Mouse (Mus musculus) embryo, embryonic 11.5 days (tissue): Measurements from ENCODE around the gene Dstyk.

Experiments
- DNase-seq: peaks from one replicate; pipeline ENCODE4 v3.0.0-alpha.2; 2012; ENCODE audit warnings: low read depth, low spot score

The Dstyk gene

GRCm38 (mm10) chr1:132417319-132418251, at the start of gene Dstyk:
Dstyk (plus strand) TSS chr1:132417555.
- peak; percentile 84 for DNase-seq

GRCm38 (mm10) chr1:132367692-132368506, 49.5 kb upstream of the Dstyk start:
- peak; percentile 75 for DNase-seq

DNA sequence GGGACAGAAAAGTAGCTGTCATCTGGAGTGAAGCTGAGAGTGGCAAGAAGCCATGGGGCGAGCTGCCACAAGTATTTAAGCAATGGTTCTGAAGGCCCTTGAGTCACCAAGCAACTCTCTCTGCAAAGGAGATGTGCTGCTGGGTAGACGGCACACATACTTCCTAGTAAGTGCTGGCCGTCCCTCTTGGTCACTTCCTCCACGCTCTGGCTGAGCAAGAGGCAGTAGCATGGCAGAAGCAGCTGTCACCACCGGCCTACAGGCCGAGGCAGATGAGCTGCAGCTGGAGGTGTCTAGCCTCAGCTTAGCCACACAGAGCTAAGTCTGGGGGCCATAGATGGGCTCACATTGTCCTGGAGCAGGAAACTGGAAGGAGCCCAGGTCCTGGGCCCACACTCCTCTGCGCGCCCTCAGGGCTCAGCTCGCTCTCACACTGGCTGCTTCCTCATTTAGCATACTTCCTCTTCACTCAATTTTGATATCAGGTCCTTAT, 46.6 kb upstream of the Dstyk start:
- DNase-seq = no peak

DNA sequence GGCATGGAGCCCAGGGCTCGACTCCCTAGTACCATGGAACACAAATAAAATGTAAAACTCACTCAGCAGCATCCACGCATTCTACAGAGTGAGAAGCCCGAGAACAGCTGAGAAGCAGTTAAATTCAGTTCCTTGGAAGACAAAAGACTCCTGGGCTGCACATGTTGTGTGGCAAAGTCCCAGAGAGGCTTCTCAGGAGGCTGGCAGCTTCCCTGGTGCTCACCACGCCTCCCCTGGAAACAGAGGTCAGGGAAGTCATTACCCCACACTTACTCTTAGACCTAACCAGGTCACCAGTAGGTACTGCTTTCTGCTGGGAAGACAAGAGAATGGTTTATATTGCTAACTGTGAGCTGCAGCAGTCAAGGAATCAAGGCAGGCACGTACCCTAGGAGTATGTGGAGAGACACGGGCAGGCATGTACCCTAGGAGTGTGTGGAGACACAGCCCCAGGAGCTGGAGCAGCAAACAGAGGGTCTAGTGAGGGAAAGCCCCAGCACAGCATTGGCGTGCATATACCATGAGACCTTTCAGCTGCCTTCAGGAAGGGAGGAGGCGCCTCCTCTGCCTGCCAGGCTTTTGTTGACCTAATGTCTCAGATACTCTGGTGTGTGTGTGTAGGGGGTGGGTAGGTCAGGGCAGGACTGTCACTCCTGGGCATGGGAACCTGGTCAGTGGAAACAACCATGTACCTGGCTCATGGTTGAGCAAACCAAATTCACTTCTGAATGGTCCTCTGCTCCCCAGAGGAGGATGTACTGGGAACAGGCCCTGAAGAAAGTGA, 45.9 kb upstream of the Dstyk start:
- no peak for DNase-seq

DNA sequence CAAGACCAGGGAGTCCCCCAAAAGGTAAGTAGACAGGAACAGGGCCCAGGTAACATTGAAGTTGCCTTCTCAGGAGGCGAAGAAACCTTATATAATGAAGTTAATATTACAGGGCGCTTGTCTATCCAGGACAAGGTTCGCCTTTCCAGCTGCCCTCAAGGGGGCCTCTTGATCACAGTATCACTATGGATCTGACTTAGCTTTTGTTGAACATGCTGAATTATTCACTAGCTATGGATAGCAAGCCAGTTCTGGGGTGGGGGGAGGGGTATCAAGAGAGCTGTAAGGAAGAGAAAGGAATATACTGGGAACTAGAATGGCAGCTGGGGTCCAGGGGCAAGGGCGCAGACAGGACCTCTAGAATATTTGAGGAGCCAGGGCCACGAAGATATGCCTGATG, 45.0 kb upstream of the Dstyk start:
- DNase-seq = no peak

DNA sequence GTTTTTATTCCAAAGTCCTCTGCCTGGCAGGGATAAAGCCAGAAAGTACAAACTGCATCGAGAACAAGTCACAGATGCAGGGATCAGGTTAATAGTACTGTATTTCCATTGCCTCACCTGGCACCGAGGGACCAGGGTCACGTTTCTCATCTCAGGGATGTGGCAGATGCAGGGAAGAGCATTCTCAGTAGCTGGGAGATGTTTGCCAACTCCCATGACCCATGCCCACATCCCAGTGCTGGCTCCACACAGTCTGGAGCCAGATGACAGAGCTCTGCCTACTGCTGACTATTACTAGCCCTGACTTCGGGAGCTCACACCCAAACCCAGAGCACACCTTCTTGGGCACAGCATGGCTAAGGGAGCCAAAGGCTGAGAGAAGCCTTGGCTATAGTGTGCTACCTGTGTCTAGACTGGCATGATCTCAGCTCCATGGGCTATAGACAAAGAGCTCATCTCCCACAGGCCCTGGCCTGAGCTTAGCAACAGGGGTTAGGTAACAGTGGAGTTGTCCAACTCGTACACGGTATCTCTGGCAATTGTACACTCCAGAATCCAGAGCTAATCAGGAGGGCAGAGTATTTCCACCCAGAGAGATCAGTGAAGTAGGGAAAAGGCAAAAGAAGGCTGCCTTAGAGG, 44.3 kb upstream of the Dstyk start:
- DNase-seq = no peak

DNA sequence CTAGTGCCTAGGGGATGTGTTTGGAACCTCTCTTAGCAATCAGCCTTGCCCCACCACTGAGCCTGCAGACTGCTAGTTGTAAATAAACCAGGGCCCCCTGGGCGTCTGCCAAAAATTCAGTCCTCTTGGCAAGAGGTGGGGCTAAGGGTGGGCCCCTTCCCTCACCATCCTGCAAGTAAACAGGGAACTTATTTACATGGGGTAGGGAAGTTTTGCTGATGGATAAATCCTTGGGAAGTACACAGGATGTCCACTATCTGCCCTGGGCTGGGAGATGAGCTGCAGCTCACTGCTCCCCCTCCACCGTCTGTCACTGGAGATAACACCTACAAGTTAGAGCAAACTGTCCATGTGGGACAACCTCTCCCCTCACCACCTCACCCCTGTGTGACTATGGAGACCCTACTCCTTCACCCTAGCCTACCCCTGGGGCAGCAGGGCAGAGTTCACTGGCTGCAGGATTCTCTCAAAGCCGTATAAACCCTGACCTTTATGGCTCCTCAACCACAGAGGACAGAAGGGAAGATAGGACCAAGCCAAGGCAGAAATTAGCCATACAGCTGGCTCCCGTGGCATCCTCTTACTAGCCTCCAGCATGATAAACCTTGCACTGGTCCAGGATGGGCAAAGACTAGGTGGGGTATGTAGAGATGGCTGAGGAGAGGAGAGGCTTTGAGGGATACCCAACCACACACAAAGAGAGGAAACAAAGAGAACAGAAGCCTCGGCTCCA, 43.0 kb upstream of the Dstyk start:
- no peak for DNase-seq

DNA sequence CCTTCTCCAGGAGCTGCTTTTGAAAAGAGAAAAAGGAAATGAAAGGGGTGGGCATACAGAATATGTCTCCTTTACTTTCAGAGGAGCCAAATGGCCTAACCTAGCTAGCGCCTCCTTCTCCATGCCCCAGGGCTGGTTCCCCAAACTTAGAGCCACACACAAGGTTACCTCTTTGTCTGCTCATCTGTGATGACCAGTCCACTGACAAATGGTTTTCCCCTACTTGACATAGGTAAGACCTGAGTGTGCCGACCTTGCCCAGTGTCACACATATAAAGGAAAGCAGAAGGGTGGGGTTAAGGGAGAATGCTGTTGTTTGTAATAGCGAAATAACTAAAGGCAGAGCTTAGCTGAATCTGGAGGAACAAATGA, 42.5 kb upstream of the Dstyk start:
- no peak for DNase-seq

- DNase-seq = no peak
Measured at GRCm38 (mm10) chr1:132375256-132375655, 42.1 kb upstream of the Dstyk start.

GRCm38 (mm10) chr1:132376211-132377054, 40.9 kb upstream of the Dstyk start:
- DNase-seq = no peak

DNA sequence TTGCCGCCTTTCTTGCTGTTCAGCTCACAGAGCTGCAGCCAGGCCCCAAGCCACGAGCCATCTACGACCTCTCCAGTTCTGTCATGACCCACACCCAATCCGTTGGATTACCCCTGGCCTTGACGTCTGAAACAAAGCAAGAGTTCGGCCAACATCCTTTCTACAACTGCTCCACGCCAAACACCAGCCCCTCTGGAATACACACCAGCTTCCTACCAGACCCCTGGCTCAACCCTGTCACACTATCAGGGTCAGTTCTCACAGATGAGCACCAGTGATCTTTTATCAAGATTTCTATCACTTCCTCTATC, 40.3 kb upstream of the Dstyk start:
- DNase-seq = no peak

DNA sequence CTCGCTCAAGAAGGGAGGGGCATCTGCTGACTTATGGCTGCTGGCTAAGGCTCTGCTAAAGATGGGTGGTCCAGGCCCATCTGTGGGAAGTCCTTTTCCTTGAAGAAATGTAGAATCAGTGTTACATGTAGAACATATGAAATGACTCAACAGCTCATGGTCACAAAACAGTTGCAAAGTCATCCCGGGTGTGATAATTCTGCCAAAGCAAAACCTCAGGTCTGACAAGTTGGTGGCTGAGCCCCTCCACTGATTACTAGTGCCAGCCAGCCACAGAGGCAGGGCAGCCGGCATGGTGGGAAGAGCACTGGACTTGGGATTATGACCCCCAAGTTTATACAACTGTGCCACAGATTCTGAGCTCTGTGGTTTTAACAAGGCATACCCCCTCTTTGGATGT, 39.5 kb upstream of the Dstyk start:
- no peak for DNase-seq

DNA sequence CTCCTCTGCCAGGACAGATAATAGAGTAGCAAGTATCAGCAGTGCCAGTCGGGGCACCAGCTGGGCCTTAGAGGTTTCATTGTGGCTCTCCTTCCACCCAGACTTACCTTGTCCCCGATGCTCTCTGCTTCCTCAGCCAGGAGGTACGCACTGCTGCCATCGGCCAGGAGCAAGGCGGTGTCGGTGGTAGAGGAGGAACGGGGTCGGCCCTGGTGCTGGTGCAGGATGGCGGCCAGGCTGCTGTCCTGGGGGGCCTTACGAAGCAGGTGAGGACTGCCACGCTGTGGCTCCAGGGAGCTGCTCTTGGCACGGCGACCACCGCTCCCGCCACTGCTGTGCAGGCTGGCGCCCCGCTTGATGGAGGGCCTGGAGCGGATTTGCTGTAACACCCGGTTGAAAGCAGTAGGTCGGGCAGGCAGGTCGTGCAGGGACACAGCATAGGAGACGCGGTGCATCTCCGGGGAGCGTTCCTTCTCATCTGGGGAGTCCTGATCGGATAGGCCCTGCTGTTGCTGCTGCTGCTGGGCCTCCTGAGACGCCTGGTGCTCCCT, 36.7 kb upstream of the Dstyk start:
- no peak for DNase-seq

- no peak for DNase-seq
Measured at GRCm38 (mm10) chr1:132381929-132382328, 35.4 kb upstream of the Dstyk start.

GRCm38 (mm10) chr1:132384001-132384554, 33.3 kb upstream of the Dstyk start:
- no peak for DNase-seq

DNA sequence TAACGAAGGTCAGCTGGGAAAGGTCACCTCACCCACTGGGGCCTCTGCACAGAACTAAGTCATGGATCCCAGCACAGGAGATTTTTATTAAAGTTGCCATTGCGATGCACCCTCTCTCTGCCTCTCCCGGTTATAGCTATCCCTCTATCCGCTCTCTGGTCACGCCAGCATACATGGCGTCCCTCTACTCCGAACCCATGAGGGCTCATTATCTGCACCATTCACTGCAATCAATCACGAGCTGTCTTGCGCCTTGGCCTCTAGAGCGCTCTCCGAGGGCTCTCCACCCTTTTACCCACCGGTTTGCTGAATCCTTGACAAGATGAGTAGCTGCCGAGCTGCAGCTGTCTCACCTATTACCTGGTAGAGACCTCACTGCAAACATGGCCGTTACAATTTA, 32.1 kb upstream of the Dstyk start:
- DNase-seq = no peak

DNA sequence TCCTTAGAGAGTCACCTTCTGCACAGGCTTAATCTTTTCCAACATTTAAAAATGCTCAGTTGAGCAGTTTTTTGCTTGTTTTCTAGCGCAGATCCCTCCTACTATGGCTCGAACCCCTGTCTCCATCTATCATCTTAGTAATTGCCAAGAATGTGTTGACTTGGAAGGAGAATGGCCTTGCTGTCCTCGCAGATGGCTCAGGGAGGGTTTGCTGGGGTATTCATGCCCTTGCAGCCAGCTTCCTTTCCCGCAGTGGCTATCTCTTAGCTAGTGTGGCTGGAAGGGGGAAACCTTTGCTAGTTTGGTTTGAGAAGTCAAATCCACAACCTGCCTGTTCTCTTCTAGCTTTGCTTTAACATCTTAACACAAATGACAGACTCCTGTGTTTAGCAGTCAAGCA, 31.6 kb upstream of the Dstyk start:
- no peak for DNase-seq

DNA sequence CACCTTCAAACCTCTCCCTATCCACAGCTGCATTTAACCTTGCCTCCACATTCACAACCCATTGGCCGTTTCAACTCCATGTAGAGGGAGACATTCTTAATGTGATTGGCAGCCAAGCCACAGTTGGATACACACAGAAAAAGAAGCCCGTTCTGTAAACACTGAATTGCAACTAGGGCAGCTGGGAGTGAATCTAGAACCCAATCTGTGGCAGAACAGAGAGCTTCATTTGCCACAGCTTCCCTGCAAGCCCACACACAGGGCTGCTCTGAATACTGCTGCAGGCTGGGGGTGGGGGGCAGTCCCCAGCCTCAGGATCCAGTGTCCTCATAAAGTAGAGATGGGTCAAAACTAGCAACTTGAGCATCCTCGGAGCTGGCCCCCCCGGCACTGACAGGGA, 31.1 kb upstream of the Dstyk start:
- DNase-seq = no peak

DNA sequence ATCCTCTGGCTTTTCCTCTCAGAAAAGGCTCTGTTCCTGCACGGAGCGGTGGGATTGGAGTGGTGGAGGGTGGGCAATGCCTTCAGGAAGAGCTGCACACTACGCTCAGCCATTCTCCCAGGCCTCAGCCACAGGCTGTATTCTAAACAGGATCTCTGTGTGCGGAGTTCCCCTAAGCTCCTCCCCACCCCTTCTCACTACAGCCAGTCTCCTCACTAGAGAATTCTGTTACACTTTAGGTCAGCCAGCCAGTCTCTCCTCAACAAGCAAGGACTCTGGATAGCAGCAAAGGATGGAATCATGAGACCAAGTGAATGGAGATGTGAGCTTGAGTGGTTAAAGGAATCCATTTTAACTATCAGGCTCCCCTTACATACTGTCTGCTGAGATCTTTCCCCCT, 29.4 kb upstream of the Dstyk start:
- no peak for DNase-seq
